Mouse (Mus musculus): ENCODE results near the gene Tspan11. TPM values are rescaled to one million over a fixed set of nuclear protein-coding genes. Genes with fewer than 3 reads are reported as not detected.

Tspan11 gene
- polyA plus RNA-seq, 1 experiment from 2014 or later = 0.41 TPM

Other genes with a start within 250 kb of the Tspan11 start
- gene Prmt8, start 118.1 kb upstream of the Tspan11 start, polyA plus RNA-seq (2015; fragmentation: Nextera tagmentation; extraction: Ambion mirVana) = not detected in 2 replicates